Mouse (Mus musculus) thymus, adult 2 months (tissue): Measurements from ENCODE around the gene Tpmt. TPM values are rescaled to one million over a fixed set of nuclear protein-coding genes. Genes with fewer than 3 reads are reported as not detected.

Source experiments
- DNase-seq: peaks from one replicate; pipeline ENCODE4 v3.0.0; 2021
- H3K27ac ChIP-seq: fragments of 200-500 bp; 2 replicates; pipeline ENCODE4 v1.5.1; 2012; ENCODE audit warnings: low read length, control low read depth; ENCODE audit not compliant: control insufficient read depth, insufficient read depth
- H3K27me3 ChIP-seq: fragments of 200-500 bp; 2 replicates; pipeline ENCODE4 v1.6.1; 2012; ENCODE audit warnings: mild to moderate bottlenecking, low read length, moderate library complexity, mixed read lengths; ENCODE audit not compliant: control insufficient read depth, insufficient read depth
- H3K36me3 ChIP-seq: fragments of 200-500 bp; 2 replicates; pipeline ENCODE4 v1.6.1; 2012; ENCODE audit warnings: mild to moderate bottlenecking, low read length, moderate library complexity; ENCODE audit not compliant: control insufficient read depth, insufficient read depth
- H3K4me1 ChIP-seq: fragments of 200-500 bp; replicated peaks from 2 replicates; pipeline ENCODE4 v1.6.1; 2012; ENCODE audit warnings: low read length; ENCODE audit not compliant: control insufficient read depth, insufficient read depth
- H3K4me3 ChIP-seq: fragments of 200-500 bp; 2 replicates; pipeline ENCODE4 v1.5.1; 2012; ENCODE audit warnings: mild to moderate bottlenecking, low read length, control low read depth, moderate library complexity; ENCODE audit not compliant: control insufficient read depth, insufficient read depth
- CTCF ChIP-seq: fragments of 200-500 bp; IDR thresholded peaks from 2 replicates; pipeline ENCODE4 v1.5.1; 2012; ENCODE audit warnings: mild to moderate bottlenecking, control low read depth, low read length, moderate library complexity, borderline replicate concordance; ENCODE audit not compliant: control insufficient read depth, poor library complexity, insufficient read depth; ENCODE audit errors: extremely low read depth
- POLR2A ChIP-seq: fragments of 200-500 bp; IDR thresholded peaks from 2 replicates; pipeline ENCODE4 v1.6.1; 2012; ENCODE audit warnings: mild to moderate bottlenecking, low read length, control low read depth, moderate library complexity; ENCODE audit not compliant: control insufficient read depth, poor library complexity, insufficient read depth; ENCODE audit errors: extremely low read depth
- WGBS: fragments of 180-500 bp; shearing (Covaris S2); methylation state at CpG from one replicate; pipeline ENCODE4 v1.1.7; 2018; 5-methylcytosine and 5-hydroxymethylcytosine counted together
- polyA plus RNA-seq: library from polyadenylated mRNA; depleted of rRNA; stranded (reverse); fragments of >200 nt; gene quantifications from 2 replicates; pipeline ENCODE4 v1.2.3, GENCODE M21; 2012

Tpmt gene
- polyA plus RNA-seq, 1 experiment: 2.1 TPM

- Histone ChIP-seq H3K4me1 (no peaks in the 10 kb centered on the region), H3K4me3 (no peak overlapping the region), H3K27ac (no peak overlapping the region), H3K36me3 (peaks cover 27% of the 10 kb centered on the region), H3K27me3 (no peaks in the 10 kb centered on the region)
- 86% methylated on average over 5 of the region's 5 CpGs for WGBS
- DNase-seq: no peak
- TF ChIP-seq POLR2A: no peak
- TF ChIP-seq CTCF: no peak
These were observed 31.6 kb upstream of the Tpmt start for GRCm38 (mm10) chr13:47076156-47076555.

- Histone ChIP-seq H3K4me1 (no peaks in the 10 kb centered on the region), H3K4me3 (no peak overlapping the region), H3K27me3 (no peaks in the 10 kb centered on the region), H3K27ac (no peak overlapping the region), H3K36me3 (peaks cover 23% of the 10 kb centered on the region)
- no peak for DNase-seq
- over 99% methylated on average over 5 of the region's 5 CpGs for WGBS
- TF ChIP-seq CTCF: no peak
- TF ChIP-seq POLR2A: no peak
These were observed 27.9 kb upstream of the Tpmt start for GRCm38 (mm10) chr13:47072484-47072883.

- H3K4me3 ChIP-seq: no peak overlapping the region
- H3K4me1 ChIP-seq: no peaks in the 10 kb centered on the region
- TF ChIP-seq POLR2A (no peak), CTCF (no peak)
- H3K36me3 ChIP-seq: peaks cover 19% of the 10 kb centered on the region
- no peaks in the 10 kb centered on the region for H3K27me3 ChIP-seq
- WGBS: over 99% methylated on average over 13 of the region's 13 CpGs
- no peak overlapping the region for H3K27ac ChIP-seq
- DNase-seq: no peak
These were observed 27.3 kb upstream of the Tpmt start for GRCm38 (mm10) chr13:47071871-47072270.

DNA sequence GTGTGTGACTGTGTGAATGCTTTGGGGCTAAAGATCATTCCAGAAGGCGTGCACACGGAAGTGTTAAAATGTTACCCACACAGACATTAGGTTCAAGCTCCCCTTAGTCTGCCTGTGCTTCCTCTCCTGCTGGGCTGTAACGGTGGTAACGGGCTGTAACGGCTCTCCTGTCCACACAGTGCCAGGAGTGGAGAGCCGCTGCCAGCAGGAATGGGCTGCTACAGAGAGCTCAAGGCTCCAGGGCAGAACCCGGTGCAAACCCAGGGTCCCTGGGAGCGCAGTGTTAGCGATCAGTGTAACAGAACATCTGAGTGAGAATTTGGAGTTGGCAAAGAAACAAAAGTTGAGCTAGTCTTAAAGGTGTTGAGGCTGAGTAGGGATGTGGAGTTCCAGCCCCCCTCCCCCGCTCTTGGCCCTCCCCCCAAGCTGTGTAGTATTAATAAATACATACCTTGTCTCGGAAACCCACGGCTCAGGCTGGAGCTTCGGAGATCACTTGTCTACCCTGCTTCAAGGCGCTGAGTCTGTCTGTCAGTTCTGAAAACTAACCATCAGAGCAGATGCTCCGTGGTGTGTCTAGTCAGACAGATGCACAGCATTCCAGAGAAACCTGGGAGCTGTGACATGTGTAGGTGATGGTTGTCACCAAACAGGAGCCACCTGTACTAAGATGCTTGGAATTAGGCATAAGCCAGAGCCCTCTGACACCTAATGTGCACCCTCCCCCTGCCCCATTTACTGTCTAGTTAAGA, 26.0 kb upstream of the Tpmt start:
- DNase-seq: no peak
- H3K4me3 ChIP-seq: no peak overlapping the region
- no peaks in the 10 kb centered on the region for H3K4me1 ChIP-seq
- TF ChIP-seq POLR2A: no peak
- no peak for TF ChIP-seq CTCF
- no peaks in the 10 kb centered on the region for H3K27me3 ChIP-seq
- H3K36me3 ChIP-seq: peaks cover 22% of the 10 kb centered on the region
- no peak overlapping the region for H3K27ac ChIP-seq
- 97% methylated on average over 15 of the region's 15 CpGs for WGBS

DNA sequence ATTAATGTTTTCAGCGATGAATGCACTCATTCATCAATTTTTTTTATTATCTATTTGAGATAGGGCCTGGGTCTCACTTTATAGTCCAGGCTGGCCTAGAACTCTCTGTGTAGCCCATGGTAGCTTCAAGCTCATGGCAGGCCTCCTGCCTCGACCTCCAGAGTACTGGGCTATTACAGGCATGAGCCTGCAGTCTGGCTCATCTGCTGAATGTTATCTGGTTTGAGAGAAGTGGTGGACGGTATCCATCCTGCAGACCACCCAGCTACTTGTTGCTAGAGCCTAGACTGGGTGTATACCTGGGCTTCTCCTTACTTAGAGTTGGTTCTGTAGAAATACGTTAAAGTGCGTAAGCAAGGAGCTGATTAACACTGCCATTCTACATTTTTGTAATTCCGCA, 22.5 kb upstream of the Tpmt start:
- 99% methylated on average over 6 of the region's 6 CpGs for WGBS

GRCm38 (mm10) chr13:47066516-47066915, 22.0 kb upstream of the Tpmt start:
- TF ChIP-seq POLR2A (no peak), CTCF (no peak)
- 97% methylated on average over 10 of the region's 10 CpGs for WGBS
- H3K36me3 ChIP-seq: peaks cover 16% of the 10 kb centered on the region
- H3K27ac ChIP-seq: no peak overlapping the region
- no peak for DNase-seq
- no peaks in the 10 kb centered on the region for H3K4me1 ChIP-seq
- H3K27me3 ChIP-seq: no peaks in the 10 kb centered on the region
- H3K4me3 ChIP-seq: no peak overlapping the region

More for the DNA sequence above, 22.5 kb upstream of the Tpmt start:
- H3K27ac ChIP-seq: no peak overlapping the region
- TF ChIP-seq CTCF: no peak
- no peak for TF ChIP-seq POLR2A
- DNase-seq: no peak
- no peak overlapping the region for H3K4me3 ChIP-seq
- peaks cover 16% of the 10 kb centered on the region for H3K36me3 ChIP-seq
- no peaks in the 10 kb centered on the region for H3K27me3 ChIP-seq
- H3K4me1 ChIP-seq: no peaks in the 10 kb centered on the region
